8 mouse cellular contexts compared by ENCODE assay signal in genomic region chr11:88613771-88614526, GRCm38 (mm10).
DNase-seq lines count a peak whose midpoint lies in the region; ATAC-seq and TF ChIP-seq lines count a peak whose summit lies in the region.

No protein-coding gene starts in this region.

- 11% methylated on average over 11 of the region's 11 CpGs for WGBS in liver, embryonic 14.5 days (ENCODE audit: insufficient replicate concordance)

- peak in 1 of 2 experiments; percentile 2; a peak in 1 of 4 replicates for TF ChIP-seq EP300 in MEL (IDR thresholded peaks at IDR 0.05; ENCODE audit: low read depth in 1 of 2, low read length in 2 of 2)
- TF ChIP-seq EP300 in liver, embryonic 14.5 days (IDR thresholded peaks at IDR 0.05; ENCODE audit: low read depth) = no peak

- peak overlapping the region; percentile 63 for H3K4me2 ChIP-seq in liver, embryonic 14.5 days (ENCODE audit: low read depth)

- peak overlapping the region; percentile 59 for H3K27ac ChIP-seq in MEL (ENCODE audit: control insufficient read depth, low read depth, low read length)
- H3K27ac ChIP-seq in liver, embryonic 14.5 days = no peak overlapping the region

- DNase-seq in B cell, adult 2 months = peak; percentile 83 to 86
- peak; percentile 66 for DNase-seq in MEL (ENCODE audit: low read depth, low spot score)
- DNase-seq in heart, postnatal 14 days = peak; percentile 33 to 43
- DNase-seq in liver, embryonic 14.5 days (ENCODE audit: low read depth in 3 of 3, low spot score in 3 of 3) = no peak
- peak; percentile 69 for DNase-seq in naive thymus-derived CD4-positive, alpha-beta T cell, adult 2 months (ENCODE audit: low read depth)
- no peak for DNase-seq in ovary, postnatal 10 days (ENCODE audit: low spot score)
- no peak for DNase-seq in adipocyte (ENCODE audit: low spot score)
- no peak for DNase-seq in yolk sac, embryonic 10.5 days (ENCODE audit: low spot score)

- H3K36me3 ChIP-seq in MEL (ENCODE audit: control insufficient read depth in 1 of 2, insufficient read depth in 2 of 2, low read length in 2 of 2) = peaks cover 0 to 58% of the 10 kb centered on the region in 2 experiments; a peak in 3 of 4 replicates
- no peaks in the 10 kb centered on the region for H3K36me3 ChIP-seq in liver, embryonic 14.5 days (replicated peaks; ENCODE audit: control insufficient read depth, insufficient read depth, low read depth)

- no peaks in the 10 kb centered on the region for H3K27me3 ChIP-seq in MEL (ENCODE audit: control insufficient read depth in 1 of 2, insufficient read depth in 2 of 2, low read length in 2 of 2)
- no peaks in the 10 kb centered on the region for H3K27me3 ChIP-seq in liver, embryonic 14.5 days (ENCODE audit: control insufficient read depth, insufficient read depth, low read length)

- peaks cover 38 to 54% of the 10 kb centered on the region in 2 experiments for H3K4me1 ChIP-seq in MEL (ENCODE audit: control insufficient read depth in 1 of 2, insufficient read depth in 2 of 2, low read length in 2 of 2)
- peaks cover 19 to 37% of the 10 kb centered on the region in 2 experiments for H3K4me1 ChIP-seq in liver, embryonic 14.5 days (replicated peaks; ENCODE audit: control insufficient read depth in 2 of 2, insufficient read depth in 2 of 2, low read length in 1 of 2)

- TF ChIP-seq RAD21 in MEL (IDR thresholded peaks at IDR 0.05; ENCODE audit: low read depth, low read length) = no peak

- H3K9ac ChIP-seq in MEL (ENCODE audit: control insufficient read depth, low read depth, low read length, poor library complexity, severe bottlenecking) = peak overlapping the region; percentile 59
- H3K9ac ChIP-seq in liver, embryonic 14.5 days (replicated peaks) = peak overlapping the region; percentile 34

- intact Hi-C loops in heart, postnatal 14 days (cut with DNase I) = loop anchor here (5.0 kb wide), 1 partner anchor 57 kb away; no protein-coding TSS in a partner anchor

- ATAC-seq in liver, embryonic 14.5 days (ENCODE audit: insufficient read depth) = peak; percentile 47; the same call in 1 of the 2 replicates

- H3K4me3 ChIP-seq in MEL (ENCODE audit: control insufficient read depth in 1 of 2, insufficient read depth in 1 of 2, low read depth in 2 of 2, low read length in 2 of 2) = peak overlapping the region; percentile 26 to 60
- 0 out of 4 replicates have a peak overlapping the region, but pooled peaks of 1 of the 2 experiments have one; percentile 16 for H3K4me3 ChIP-seq in liver, embryonic 14.5 days (ENCODE audit: insufficient read depth in 1 of 2, low read depth in 2 of 2, low read length in 2 of 2)

- H3K79me2 ChIP-seq in MEL (ENCODE audit: control insufficient read depth, insufficient read depth, low read length, poor library complexity) = no peaks in the 10 kb centered on the region; the same call in 1 of the 2 replicates

- no peak for TF ChIP-seq POLR2A in MEL (IDR thresholded peaks at IDR 0.05; ENCODE audit: control insufficient read depth in 1 of 2, insufficient read depth in 1 of 2, low read depth in 1 of 2, low read length in 2 of 2, poor library complexity in 1 of 2)

- TF ChIP-seq CTCF in MEL (IDR thresholded peaks at IDR 0.05 in 2 of 3, conservative IDR thresholded peaks at IDR 0.05 in 1 of 3; ENCODE audit: control insufficient read depth in 1 of 3, insufficient read depth in 1 of 3, low read depth in 2 of 3, low read length in 3 of 3, poor library complexity in 1 of 3, severe bottlenecking in 1 of 3) = no peak
- no peak for TF ChIP-seq CTCF in liver, embryonic 14.5 days (IDR thresholded peaks at IDR 0.05; ENCODE audit: low read depth)

- H3K9me3 ChIP-seq in MEL (replicated peaks; ENCODE audit: insufficient read depth, low read length) = no peaks in the 10 kb centered on the region
- H3K9me3 ChIP-seq in liver, embryonic 14.5 days (ENCODE audit: control insufficient read depth, low read length) = no peaks in the 10 kb centered on the region

TF ChIP-seq in MEL, 35 proteins besides CTCF, POLR2A, EP300 and RAD21:
- TF ChIP-seq MAX (IDR thresholded peaks at IDR 0.05; ENCODE audit: low read length) = 0 out of 2 replicates have a peak, but pooled peaks have one; percentile 19
- TF ChIP-seq MAZ (IDR thresholded peaks at IDR 0.05; ENCODE audit: low read depth, low read length) = 0 out of 2 replicates have a peak, but pooled peaks have one; percentile 67
- no peak for TF ChIP-seq ZC3H11A (IDR thresholded peaks at IDR 0.05; ENCODE audit: low read depth, low read length)
- TF ChIP-seq ZNF384 (IDR thresholded peaks at IDR 0.05; ENCODE audit: low read depth, low read length) = no peak
- no peak for TF ChIP-seq ZKSCAN1 (IDR thresholded peaks at IDR 0.05; ENCODE audit: low read depth, low read length)
- TF ChIP-seq TCF12 (IDR thresholded peaks at IDR 0.05; ENCODE audit: low read depth, low read length) = no peak
- 0 out of 2 replicates have a peak, but pooled peaks have one; percentile 43 for TF ChIP-seq MXI1 (IDR thresholded peaks at IDR 0.05; ENCODE audit: low read depth, low read length)
- TF ChIP-seq SMC3 (IDR thresholded peaks at IDR 0.05; ENCODE audit: low read depth, low read length) = no peak
- no peak for TF ChIP-seq JUND (IDR thresholded peaks at IDR 0.05; ENCODE audit: low read depth, low read length)
- 0 out of 2 replicates have a peak, but pooled peaks have one; percentile 13 for TF ChIP-seq NRF1 (IDR thresholded peaks at IDR 0.05; ENCODE audit: insufficient read depth, low read depth, low read length, poor library complexity, severe bottlenecking)
- no peak for TF ChIP-seq USF1 (IDR thresholded peaks at IDR 0.05; ENCODE audit: low read depth, low read length)
- peak; percentile 24; the same call in 1 of the 2 replicates for TF ChIP-seq NELFE (IDR thresholded peaks at IDR 0.05; ENCODE audit: low read depth, low read length)
- TF ChIP-seq TBP (IDR thresholded peaks at IDR 0.05; ENCODE audit: low read depth, low read length) = 0 out of 2 replicates have a peak, but pooled peaks have one; percentile 27
- no peak for TF ChIP-seq POLR2AphosphoS2 (IDR thresholded peaks at IDR 0.05; ENCODE audit: low read length)
- TF ChIP-seq ETS1 (IDR thresholded peaks at IDR 0.05; ENCODE audit: low read depth, low read length) = peak; percentile 58
- TF ChIP-seq KAT2A (conservative IDR thresholded peaks at IDR 0.05; ENCODE audit: low read depth, low read length) = 0 out of 2 replicates have a peak, but pooled peaks have one; percentile 27
- TF ChIP-seq GATA1 (IDR thresholded peaks at IDR 0.05; ENCODE audit: low read depth, low read length) = 0 out of 2 replicates have a peak, but pooled peaks have one; percentile 27
- no peak for TF ChIP-seq CHD1 (IDR thresholded peaks at IDR 0.05; ENCODE audit: low read depth, low read length)
- no peak for TF ChIP-seq ZMIZ1 (IDR thresholded peaks at IDR 0.05; ENCODE audit: low read depth, low read length)
- peak; percentile 4; the same call in 1 of the 2 replicates for TF ChIP-seq BHLHE40 (IDR thresholded peaks at IDR 0.05; ENCODE audit: borderline replicate concordance, low read depth, low read length)
TF ChIP-seq in MEL: peak in this region for 10.

Comparison
In these comparisons a context has a peak if more than half of its experiments do, and no peak if none do; other contexts are left out.
1. DNase-seq: peak in B cell, adult 2 months (2 of 2), MEL (single experiment), heart, postnatal 14 days (2 of 2) and naive thymus-derived CD4-positive, alpha-beta T cell, adult 2 months (single experiment); none in liver, embryonic 14.5 days (0 of 3), ovary, postnatal 10 days (single experiment), adipocyte (single experiment) and yolk sac, embryonic 10.5 days (single experiment).